Mouse (Mus musculus): ENCODE results near the gene Arsg.

DNA sequence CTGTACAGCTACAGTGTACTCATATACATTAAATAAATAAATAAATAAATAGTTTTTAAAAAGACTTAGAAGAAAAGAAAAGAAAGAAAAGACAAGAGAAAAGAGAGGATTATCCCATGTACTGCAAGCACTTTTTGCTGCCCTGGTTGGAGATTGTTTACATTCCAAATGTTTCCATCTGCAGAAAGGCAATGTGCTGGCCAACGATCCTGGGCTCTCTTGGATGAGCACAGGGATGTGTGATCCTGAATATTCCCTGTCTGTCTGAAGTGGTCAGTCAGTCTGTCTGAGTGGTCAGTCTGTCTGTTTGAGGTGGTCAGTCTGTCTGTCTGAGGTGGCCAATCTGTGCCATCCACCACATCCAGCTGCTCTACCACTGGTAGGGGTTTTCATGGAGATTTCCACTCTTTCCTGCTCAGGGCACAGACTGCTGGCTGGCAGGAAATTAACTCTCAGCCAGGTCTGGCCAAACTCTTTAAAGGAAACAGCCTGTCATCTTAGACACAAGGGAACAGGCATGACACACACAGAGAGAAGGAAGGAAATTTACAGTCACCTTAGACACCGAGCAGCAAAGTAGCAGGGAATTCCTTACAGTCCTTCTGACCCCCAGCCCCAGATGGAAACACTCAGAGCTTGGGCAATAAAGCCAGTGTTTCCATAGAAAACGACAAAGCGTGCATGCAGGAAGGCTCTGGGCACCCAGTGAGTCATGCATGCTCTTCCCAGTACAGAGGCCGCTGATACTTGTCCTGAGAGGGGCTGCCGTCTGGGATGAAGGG is 120.2 kb downstream of the Arsg start:
- TF ChIP-seq POLR2A (IDR thresholded peaks at IDR 0.05; ENCODE audit: insufficient read depth, low read depth, low read length) (no peak), CTCF (IDR thresholded peaks at IDR 0.05; ENCODE audit: insufficient read depth, low read depth, low read length) (no peak)
